Mouse (Mus musculus): ENCODE results near the gene Fmnl2.

Fmnl2 gene

GRCm38 (mm10) chr2:52864635-52865034, 7.0 kb downstream of the Fmnl2 start:
- no peak for DNase-seq (ENCODE audit: extremely low spot score)

GRCm38 (mm10) chr2:52866151-52866550, 8.5 kb downstream of the Fmnl2 start:
- no peak for DNase-seq (ENCODE audit: extremely low spot score)

- no peak for DNase-seq (ENCODE audit: extremely low spot score)
Observed at GRCm38 (mm10) chr2:52867781-52868180, 10.1 kb downstream of the Fmnl2 start.

GRCm38 (mm10) chr2:52868181-52868580, 10.5 kb downstream of the Fmnl2 start:
- DNase-seq (ENCODE audit: extremely low spot score): no peak

- DNase-seq (ENCODE audit: extremely low spot score): no peak
Observed at GRCm38 (mm10) chr2:52872636-52873035, 15.0 kb downstream of the Fmnl2 start.

- no peak for DNase-seq (ENCODE audit: extremely low spot score)
Observed at GRCm38 (mm10) chr2:52873276-52874063, 15.8 kb downstream of the Fmnl2 start.

GRCm38 (mm10) chr2:52874721-52875120, 17.1 kb downstream of the Fmnl2 start:
- no peak for DNase-seq (ENCODE audit: extremely low spot score)

GRCm38 (mm10) chr2:52875801-52876200, 18.1 kb downstream of the Fmnl2 start:
- no peak for DNase-seq (ENCODE audit: extremely low spot score)

GRCm38 (mm10) chr2:52883401-52883800, 25.7 kb downstream of the Fmnl2 start:
- no peak for DNase-seq (ENCODE audit: extremely low spot score)

- no peak for DNase-seq (ENCODE audit: extremely low spot score)
Observed at GRCm38 (mm10) chr2:52884082-52884481, 26.4 kb downstream of the Fmnl2 start.

GRCm38 (mm10) chr2:52885071-52885470, 27.4 kb downstream of the Fmnl2 start:
- DNase-seq (ENCODE audit: extremely low spot score): no peak

- DNase-seq (ENCODE audit: extremely low spot score): no peak
Observed at GRCm38 (mm10) chr2:52887281-52887680, 29.6 kb downstream of the Fmnl2 start.

GRCm38 (mm10) chr2:52891115-52891514, 33.5 kb downstream of the Fmnl2 start:
- no peak for DNase-seq (ENCODE audit: extremely low spot score)

- DNase-seq (ENCODE audit: extremely low spot score): no peak
Observed at GRCm38 (mm10) chr2:52891744-52892143, 34.1 kb downstream of the Fmnl2 start.

- no peak for DNase-seq (ENCODE audit: extremely low spot score)
Observed at GRCm38 (mm10) chr2:52894983-52895621, 37.4 kb downstream of the Fmnl2 start.

- no peak for DNase-seq (ENCODE audit: extremely low spot score)
Observed at GRCm38 (mm10) chr2:52896995-52897394, 39.3 kb downstream of the Fmnl2 start.

- DNase-seq (ENCODE audit: extremely low spot score): no peak
Observed at GRCm38 (mm10) chr2:52900780-52901179, 43.1 kb downstream of the Fmnl2 start.

GRCm38 (mm10) chr2:52901300-52902013, 43.8 kb downstream of the Fmnl2 start:
- DNase-seq (ENCODE audit: extremely low spot score): peak; percentile 10

- DNase-seq (ENCODE audit: extremely low spot score): no peak
Observed at GRCm38 (mm10) chr2:52902456-52902855, 44.8 kb downstream of the Fmnl2 start.

- no peak for DNase-seq (ENCODE audit: extremely low spot score)
Observed at GRCm38 (mm10) chr2:52903228-52903963, 45.7 kb downstream of the Fmnl2 start.

GRCm38 (mm10) chr2:52904526-52904925, 46.9 kb downstream of the Fmnl2 start:
- DNase-seq (ENCODE audit: extremely low spot score): no peak

- DNase-seq (ENCODE audit: extremely low spot score): no peak
Observed at GRCm38 (mm10) chr2:52913311-52913710, 55.7 kb downstream of the Fmnl2 start.
